Mouse (Mus musculus): ENCODE measurements around the gene Sp100. TPM values are rescaled to one million over a fixed set of nuclear protein-coding genes. Genes with fewer than 3 reads are reported as not detected.
"Not testable (repeated sequence)": the region's sequence is repeated elsewhere in the genome, so short reads cannot be mapped to it uniquely, and the experiment has no call there.

The Sp100 gene
- polyA plus RNA-seq, 1 experiment from 2014 or later: 3.7 TPM

DNA sequence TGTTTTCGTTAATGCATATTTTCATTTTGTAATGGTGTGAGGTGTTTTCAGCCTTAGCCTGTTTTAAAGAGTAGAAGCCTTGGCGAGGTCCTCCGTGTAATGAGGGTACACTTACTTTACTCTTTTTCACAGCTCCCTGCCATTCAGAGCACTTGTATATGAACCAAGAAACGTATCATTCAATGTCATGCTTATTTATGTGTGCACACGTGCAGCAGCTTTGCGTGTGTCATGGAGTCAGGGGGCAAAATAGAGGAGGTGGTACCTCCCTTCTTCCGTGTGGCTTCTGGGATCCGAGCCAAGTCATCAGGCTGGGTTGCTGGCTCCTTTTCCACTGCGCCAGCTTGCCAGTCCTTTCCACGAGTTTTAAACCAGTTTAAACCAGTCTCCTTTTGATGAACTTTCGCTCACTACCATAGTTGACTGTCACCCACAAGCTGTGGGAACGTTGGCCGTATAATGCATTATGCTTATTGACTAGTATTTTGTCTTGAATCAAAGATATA lies 2.0 kb downstream of the Sp100 start:
- H3K9me3 ChIP-seq; ATAC-seq (ENCODE audit: borderline replicate concordance, extremely low read depth, low FRiP score, low TSS enrichment); H3K4me1 ChIP-seq; H3K4me2 ChIP-seq; H3K27ac ChIP-seq; H3K36me3 ChIP-seq; H3K4me3 ChIP-seq; H3K27me3 ChIP-seq; H3K9ac ChIP-seq: not testable (repeated sequence)
- 76% methylated on average over 13 of the region's 13 CpGs for WGBS

- H3K4me1 ChIP-seq; H3K4me2 ChIP-seq; H3K9ac ChIP-seq; H3K36me3 ChIP-seq; H3K9me3 ChIP-seq; ATAC-seq (ENCODE audit: borderline replicate concordance, extremely low read depth, low FRiP score, low TSS enrichment); H3K27ac ChIP-seq; H3K27me3 ChIP-seq; H3K4me3 ChIP-seq: not testable (repeated sequence)
- WGBS: 81% methylated on average over 2 of the region's 2 CpGs
These were observed 7.4 kb downstream of the Sp100 start for GRCm38 (mm10) chr1:85657211-85657610.

DNA sequence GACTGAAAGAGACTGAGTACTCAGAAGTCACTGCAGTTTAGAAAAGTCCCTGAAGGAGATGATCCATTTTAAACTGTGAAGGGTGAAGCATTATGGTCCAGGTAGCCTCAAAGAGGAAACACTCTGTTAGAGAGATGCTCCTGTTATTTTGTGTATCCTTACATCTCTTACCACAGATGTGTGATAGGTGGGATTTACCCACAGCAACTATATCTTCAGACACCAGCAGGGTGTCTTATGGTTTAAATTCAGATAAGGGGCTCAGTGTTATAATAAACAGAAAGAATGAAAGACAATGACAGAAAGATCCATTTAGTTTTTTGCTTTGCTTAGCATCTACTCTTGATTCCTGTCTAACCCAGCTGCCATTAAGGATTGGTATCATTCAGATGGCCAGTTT lies 14.5 kb downstream of the Sp100 start:
- Histone ChIP-seq H3K27me3 (no peaks in the 10 kb centered on the region), H3K27ac (no peak overlapping the region), H3K9me3 (no peaks in the 10 kb centered on the region), H3K4me3 (no peak overlapping the region), H3K4me1 (no peaks in the 10 kb centered on the region), H3K4me2 (no peak overlapping the region), H3K36me3 (no peaks in the 10 kb centered on the region), H3K9ac (no peak overlapping the region)
- no peak for ATAC-seq (ENCODE audit: borderline replicate concordance, extremely low read depth, low FRiP score, low TSS enrichment)

DNA sequence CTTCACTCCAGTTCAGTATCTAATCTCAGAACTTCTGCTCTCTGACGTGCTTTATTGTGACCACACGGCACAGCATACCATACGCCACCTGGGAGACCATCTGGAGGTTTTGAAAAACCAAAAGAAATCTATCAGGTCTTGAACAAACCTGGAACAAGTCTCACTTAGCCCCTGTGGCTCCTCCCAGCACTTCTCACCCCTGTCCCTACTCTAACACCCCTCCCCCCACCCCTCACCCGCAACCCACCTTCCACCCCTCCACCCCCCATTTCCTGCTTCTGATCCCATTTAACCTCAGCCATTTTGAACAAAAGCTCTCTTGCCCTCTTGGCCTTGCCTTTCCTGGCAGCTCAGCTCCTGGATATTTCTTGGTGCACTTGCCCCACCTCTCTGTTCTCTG lies 30.4 kb downstream of the Sp100 start:
- no peaks in the 10 kb centered on the region for H3K27me3 ChIP-seq

DNA sequence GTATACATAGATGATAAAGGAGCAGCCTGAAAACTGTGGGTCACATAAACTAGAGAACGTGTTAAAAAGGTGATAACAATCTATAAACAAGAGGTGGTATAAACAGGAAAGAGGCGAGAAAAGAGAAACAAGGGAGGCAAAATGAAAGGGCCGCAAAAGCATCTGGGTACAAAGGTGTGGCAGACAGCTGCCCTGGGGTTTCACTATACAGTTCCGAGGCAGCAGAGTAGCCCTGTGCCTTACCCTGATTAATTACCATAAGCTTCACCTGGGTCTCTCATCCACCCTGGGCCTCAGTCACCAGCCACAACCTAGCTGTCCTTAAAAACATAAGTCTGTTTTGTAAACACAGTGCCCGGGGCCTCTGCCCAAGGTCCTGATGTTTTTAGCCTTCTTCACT lies 36.9 kb downstream of the Sp100 start:
- Histone ChIP-seq H3K9ac (no peak overlapping the region), H3K27ac (no peak overlapping the region), H3K4me3 (no peak overlapping the region), H3K9me3 (no peaks in the 10 kb centered on the region), H3K27me3 (no peaks in the 10 kb centered on the region), H3K4me1 (no peaks in the 10 kb centered on the region), H3K4me2 (no peak overlapping the region), H3K36me3 (no peaks in the 10 kb centered on the region)
- no peak for ATAC-seq (ENCODE audit: borderline replicate concordance, extremely low read depth, low FRiP score, low TSS enrichment)
- 45% methylated on average over 5 of the region's 5 CpGs for WGBS

More for the DNA sequence above, 30.4 kb downstream of the Sp100 start:
- no peak for ATAC-seq (ENCODE audit: borderline replicate concordance, extremely low read depth, low FRiP score, low TSS enrichment)
- Histone ChIP-seq H3K4me3 (no peak overlapping the region), H3K27ac (no peak overlapping the region), H3K4me1 (no peaks in the 10 kb centered on the region), H3K9ac (no peak overlapping the region), H3K4me2 (no peak overlapping the region), H3K9me3 (no peaks in the 10 kb centered on the region), H3K36me3 (no peaks in the 10 kb centered on the region)
- WGBS: 37% methylated on average over 4 of the region's 4 CpGs

DNA sequence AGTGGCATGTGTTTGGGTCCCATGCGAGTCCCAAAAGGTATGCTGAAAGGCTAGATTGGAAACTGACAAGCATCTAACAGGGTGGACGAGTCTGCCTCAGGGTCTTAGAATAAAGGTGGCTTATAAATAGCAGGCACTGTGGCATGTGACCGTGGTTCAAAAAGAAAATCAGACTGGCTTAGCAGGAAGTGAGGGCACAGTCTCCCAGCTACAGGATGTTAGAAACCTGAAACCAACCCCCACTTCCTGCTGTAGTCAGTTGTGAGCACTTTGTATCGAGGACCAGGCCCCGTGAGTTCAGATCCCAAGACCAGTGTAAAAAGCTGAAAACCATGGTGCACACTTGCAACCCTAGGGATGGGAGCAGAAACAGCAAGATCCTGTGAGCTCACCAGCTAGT lies 37.6 kb downstream of the Sp100 start:
- Histone ChIP-seq H3K36me3 (no peaks in the 10 kb centered on the region), H3K27me3 (no peaks in the 10 kb centered on the region), H3K4me3 (no peak overlapping the region), H3K4me1 (no peaks in the 10 kb centered on the region), H3K9ac (no peak overlapping the region), H3K9me3 (no peaks in the 10 kb centered on the region), H3K27ac (no peak overlapping the region), H3K4me2 (no peak overlapping the region)
- 50% methylated on average over 5 of the region's 5 CpGs for WGBS
- ATAC-seq (ENCODE audit: borderline replicate concordance, extremely low read depth, low FRiP score, low TSS enrichment): no peak

- Histone ChIP-seq H3K4me2 (no peak overlapping the region), H3K4me1 (no peaks in the 10 kb centered on the region), H3K36me3 (no peaks in the 10 kb centered on the region), H3K27me3 (no peaks in the 10 kb centered on the region), H3K4me3 (no peak overlapping the region), H3K9ac (no peak overlapping the region), H3K27ac (no peak overlapping the region), H3K9me3 (no peaks in the 10 kb centered on the region)
- no peak for ATAC-seq (ENCODE audit: borderline replicate concordance, extremely low read depth, low FRiP score, low TSS enrichment)
- 82% methylated on average over 3 of the region's 3 CpGs for WGBS
These were observed 40.8 kb downstream of the Sp100 start for GRCm38 (mm10) chr1:85690544-85690943.

- WGBS: 77% methylated on average over 1 of the region's 1 CpGs
- Histone ChIP-seq H3K27ac (no peak overlapping the region), H3K36me3 (no peaks in the 10 kb centered on the region), H3K4me2 (no peak overlapping the region), H3K9ac (no peak overlapping the region), H3K27me3 (no peaks in the 10 kb centered on the region), H3K4me1 (no peaks in the 10 kb centered on the region), H3K9me3 (no peaks in the 10 kb centered on the region), H3K4me3 (no peak overlapping the region)
- no peak for ATAC-seq (ENCODE audit: borderline replicate concordance, extremely low read depth, low FRiP score, low TSS enrichment)
These were observed 42.5 kb downstream of the Sp100 start for GRCm38 (mm10) chr1:85692281-85692680.

DNA sequence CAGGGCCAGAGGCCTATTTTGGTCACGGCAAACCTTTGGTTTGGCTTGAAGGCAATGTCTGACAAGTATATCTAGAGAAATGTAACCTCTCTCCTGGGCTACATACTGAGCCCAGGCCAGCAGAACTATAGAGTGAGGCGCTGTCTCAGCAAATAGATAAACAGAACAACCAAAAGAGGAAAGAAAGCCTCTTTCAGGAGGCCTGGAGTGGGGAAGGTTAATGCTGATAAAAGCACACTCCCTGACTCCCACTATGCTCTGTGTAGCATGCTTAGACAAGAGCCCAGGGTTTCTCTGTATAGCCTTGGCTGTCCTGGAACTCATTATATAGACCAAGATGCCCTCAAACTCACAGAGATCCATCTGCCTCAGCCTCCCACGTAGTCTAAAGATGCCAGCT lies 43.5 kb downstream of the Sp100 start:
- Histone ChIP-seq H3K27me3 (no peaks in the 10 kb centered on the region), H3K27ac (no peak overlapping the region), H3K4me3 (no peak overlapping the region), H3K4me1 (no peaks in the 10 kb centered on the region), H3K9me3 (no peaks in the 10 kb centered on the region), H3K4me2 (no peak overlapping the region), H3K36me3 (no peaks in the 10 kb centered on the region), H3K9ac (no peak overlapping the region)
- WGBS: 66% methylated on average over 3 of the region's 3 CpGs
- no peak for ATAC-seq (ENCODE audit: borderline replicate concordance, extremely low read depth, low FRiP score, low TSS enrichment)

- WGBS: 52% methylated on average over 3 of the region's 3 CpGs
- ATAC-seq (ENCODE audit: borderline replicate concordance, extremely low read depth, low FRiP score, low TSS enrichment): no peak
These were observed 45.9 kb downstream of the Sp100 start for GRCm38 (mm10) chr1:85695646-85696045.

GRCm38 (mm10) chr1:85697721-85698493 lies 48.1 kb downstream of the Sp100 start:
- H3K27me3 ChIP-seq: no peaks in the 10 kb centered on the region
- H3K27ac ChIP-seq: no peak overlapping the region
- H3K4me3 ChIP-seq: no peak overlapping the region
- H3K9me3 ChIP-seq: no peaks in the 10 kb centered on the region
- no peak overlapping the region for H3K4me2 ChIP-seq
- no peak overlapping the region for H3K9ac ChIP-seq
- no peaks in the 10 kb centered on the region for H3K4me1 ChIP-seq
- WGBS: 79% methylated on average over 4 of the region's 4 CpGs
- ATAC-seq (ENCODE audit: borderline replicate concordance, extremely low read depth, low FRiP score, low TSS enrichment): no peak
- no peaks in the 10 kb centered on the region for H3K36me3 ChIP-seq

More at GRCm38 (mm10) chr1:85695646-85696045, 45.9 kb downstream of the Sp100 start:
- H3K9ac ChIP-seq: no peak overlapping the region
- no peak overlapping the region for H3K27ac ChIP-seq
- no peaks in the 10 kb centered on the region for H3K36me3 ChIP-seq
- no peak overlapping the region for H3K4me3 ChIP-seq
- H3K4me2 ChIP-seq: no peak overlapping the region
- H3K9me3 ChIP-seq: no peaks in the 10 kb centered on the region
- H3K4me1 ChIP-seq: no peaks in the 10 kb centered on the region
- no peaks in the 10 kb centered on the region for H3K27me3 ChIP-seq

DNA sequence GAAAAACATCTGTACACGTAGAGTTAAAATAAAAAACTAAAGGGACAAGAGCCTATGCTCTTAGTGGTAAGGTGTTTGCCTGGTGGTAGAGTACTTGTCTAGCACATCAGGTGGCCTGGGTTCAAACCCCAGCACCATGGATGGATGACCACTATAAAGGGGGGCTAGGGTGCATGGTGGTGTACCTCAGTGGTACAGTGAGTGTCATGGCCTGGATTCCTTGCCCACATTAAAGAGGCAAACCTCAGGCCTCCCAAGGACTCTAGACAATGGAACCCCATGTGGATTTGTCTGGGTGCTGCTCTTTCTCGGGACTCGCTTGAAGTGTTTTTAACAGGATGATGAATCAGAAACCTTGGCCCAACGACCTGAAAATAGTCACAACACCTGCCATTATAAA lies 52.7 kb downstream of the Sp100 start:
- 66% methylated on average over 4 of the region's 4 CpGs for WGBS
- no peak overlapping the region for H3K4me2 ChIP-seq
- H3K4me1 ChIP-seq: peaks cover 4% of the 10 kb centered on the region; the same call in 1 of the 2 replicates
- no peaks in the 10 kb centered on the region for H3K9me3 ChIP-seq
- no peak overlapping the region for H3K4me3 ChIP-seq
- no peak for ATAC-seq (ENCODE audit: borderline replicate concordance, extremely low read depth, low FRiP score, low TSS enrichment)
- H3K9ac ChIP-seq: no peak overlapping the region
- H3K36me3 ChIP-seq: no peaks in the 10 kb centered on the region
- H3K27ac ChIP-seq: no peak overlapping the region
- H3K27me3 ChIP-seq: no peaks in the 10 kb centered on the region
